Mouse (Mus musculus) cerebellum, postnatal 25 days (tissue): ENCODE measurements at regions not wholly inside any gene's neighbourhood (a gene's known extent, or its start where the extent isn't known, plus 50 kb on each side); places are given as distances from the start of the nearest gene placed in this dataset.
A peak's percentile ranks its signal among the peaks of the same experiment; 100 is the strongest.
"Not testable (repeated sequence)": the region's sequence is repeated elsewhere in the genome, so short reads cannot be mapped to it uniquely, and the experiment has no call there.

ENCODE experiments used
- DNase-seq, 2 experiments: peaks; one replicate each; pipeline ENCODE4 v3.0.0; 2021; ENCODE audit warnings: mixed read lengths in 2 of 2

DNA sequence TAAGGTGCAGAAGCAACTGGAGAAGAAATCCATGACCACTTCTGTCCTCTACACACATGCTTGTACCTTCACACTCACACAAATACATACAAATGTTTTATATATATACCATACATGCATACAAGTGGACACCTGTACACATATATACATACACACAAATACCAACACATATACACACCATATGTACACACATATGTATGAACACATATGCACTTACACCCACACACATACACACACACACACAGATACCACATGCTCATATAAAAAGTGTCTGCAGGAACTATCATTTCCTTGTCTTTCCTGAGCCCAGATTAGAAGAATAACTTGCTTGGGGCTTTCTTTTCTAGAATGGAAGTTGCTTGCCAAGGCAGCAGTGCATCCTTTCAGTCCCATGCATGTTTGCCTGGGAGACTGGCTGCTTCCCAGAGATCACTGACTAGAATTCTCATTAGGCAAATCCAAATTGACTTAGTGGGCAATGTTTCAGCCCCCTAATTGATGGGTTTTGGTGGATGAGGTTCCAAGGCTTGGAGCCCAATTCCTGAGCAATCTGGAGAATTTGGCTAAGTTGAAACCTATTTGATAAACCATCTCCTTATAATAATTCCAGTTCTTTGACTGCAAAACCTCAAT, 169.2 kb upstream of the Hddc2 start:
- no peak for DNase-seq

GRCm38 (mm10) chr10:31144489-31144872, 168.7 kb upstream of the Hddc2 start:
- DNase-seq: no peak

DNA sequence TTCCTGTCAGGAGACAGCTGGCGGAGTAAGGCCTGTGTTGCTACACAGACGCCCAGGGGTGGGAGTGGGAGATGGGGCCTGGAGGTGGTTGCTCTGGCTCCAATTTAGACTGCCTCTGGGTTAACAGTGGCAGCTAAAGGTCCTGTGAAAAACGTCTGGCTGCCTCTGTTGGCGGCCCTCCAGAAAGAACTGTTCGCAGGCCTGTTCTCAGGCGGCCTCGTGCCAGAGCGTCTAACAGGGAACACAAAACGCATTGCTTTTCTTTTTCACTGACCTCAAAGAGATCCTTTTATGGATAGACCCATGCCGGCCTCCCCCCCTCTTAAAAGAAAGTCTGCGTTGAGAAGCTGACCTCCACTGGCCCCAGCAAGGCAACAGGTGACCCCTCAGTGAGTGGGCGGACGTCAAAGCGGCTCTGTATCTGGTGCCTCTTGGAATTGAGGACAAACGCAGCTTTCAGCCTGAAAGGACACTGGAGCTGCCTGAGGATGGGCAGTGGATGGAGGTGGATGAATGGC, 140.0 kb upstream of the Hddc2 start:
- peak; percentile 19 to 47 for DNase-seq

DNA sequence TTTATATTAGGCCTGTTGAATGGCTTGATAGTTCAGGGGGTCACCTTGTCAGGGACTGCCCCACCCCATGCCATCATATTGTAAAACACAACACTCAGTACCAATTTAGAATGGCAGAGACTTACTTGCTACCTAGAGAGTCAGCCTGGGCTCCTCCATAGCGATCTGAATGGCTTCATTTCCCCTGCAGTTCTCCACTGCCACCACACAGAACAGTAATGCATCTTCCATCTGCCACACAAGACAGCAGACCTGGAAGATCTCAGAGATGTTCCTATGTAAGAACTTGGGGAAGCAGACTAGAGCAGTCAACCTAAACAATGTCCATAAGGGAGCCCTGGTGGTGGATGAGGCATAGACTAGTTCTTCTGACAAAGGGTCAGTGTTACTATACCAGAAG, 123.6 kb upstream of the Hddc2 start:
- no peak for DNase-seq

- not testable (repeated sequence) for DNase-seq
Measured at GRCm38 (mm10) chr10:31212164-31212563, 101.0 kb upstream of the Hddc2 start.

GRCm38 (mm10) chr10:31212778-31213454, 100.3 kb upstream of the Hddc2 start:
- DNase-seq: no peak

DNA sequence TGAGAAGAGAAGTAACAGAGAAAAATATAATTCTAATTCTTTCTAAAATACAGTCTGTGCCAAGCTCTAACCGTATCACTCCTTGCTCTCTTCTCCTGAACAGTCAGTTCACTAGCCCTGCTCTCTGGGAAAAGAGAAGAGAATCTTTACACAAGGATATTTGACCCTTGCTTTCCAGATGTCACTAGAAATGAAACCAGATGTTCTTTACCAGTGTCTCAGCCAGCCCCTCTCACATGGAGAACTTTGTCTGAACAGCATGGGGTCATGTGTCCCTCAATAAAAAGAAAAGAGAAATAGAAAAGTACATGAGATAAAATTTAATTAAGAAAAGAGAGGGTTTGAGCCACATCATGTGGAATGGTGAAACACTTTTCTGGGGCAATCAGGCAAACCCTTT, 91.3 kb upstream of the Hddc2 start:
- no peak for DNase-seq

DNA sequence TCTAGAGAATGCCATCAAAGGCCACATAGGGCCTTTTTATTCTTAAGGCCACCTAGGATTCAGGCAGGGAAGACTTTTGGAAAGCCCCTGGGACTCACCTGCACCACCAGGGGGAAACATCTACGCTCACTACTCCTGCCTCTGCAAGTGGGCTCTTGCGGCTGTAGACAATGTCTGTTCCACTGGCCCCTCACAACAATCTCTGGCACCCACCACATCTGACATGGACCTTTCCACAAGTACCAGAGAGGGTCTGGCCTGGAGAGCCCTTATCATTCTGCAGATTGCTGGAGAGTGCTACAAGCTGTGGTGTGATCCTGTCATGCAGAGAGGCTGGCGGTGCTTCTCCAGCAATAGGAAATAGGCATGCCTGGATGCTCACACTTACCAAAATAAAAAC, 84.1 kb upstream of the Hddc2 start:
- DNase-seq: no peak

GRCm38 (mm10) chr10:31242442-31242966, 70.7 kb upstream of the Hddc2 start:
- no peak for DNase-seq

DNA sequence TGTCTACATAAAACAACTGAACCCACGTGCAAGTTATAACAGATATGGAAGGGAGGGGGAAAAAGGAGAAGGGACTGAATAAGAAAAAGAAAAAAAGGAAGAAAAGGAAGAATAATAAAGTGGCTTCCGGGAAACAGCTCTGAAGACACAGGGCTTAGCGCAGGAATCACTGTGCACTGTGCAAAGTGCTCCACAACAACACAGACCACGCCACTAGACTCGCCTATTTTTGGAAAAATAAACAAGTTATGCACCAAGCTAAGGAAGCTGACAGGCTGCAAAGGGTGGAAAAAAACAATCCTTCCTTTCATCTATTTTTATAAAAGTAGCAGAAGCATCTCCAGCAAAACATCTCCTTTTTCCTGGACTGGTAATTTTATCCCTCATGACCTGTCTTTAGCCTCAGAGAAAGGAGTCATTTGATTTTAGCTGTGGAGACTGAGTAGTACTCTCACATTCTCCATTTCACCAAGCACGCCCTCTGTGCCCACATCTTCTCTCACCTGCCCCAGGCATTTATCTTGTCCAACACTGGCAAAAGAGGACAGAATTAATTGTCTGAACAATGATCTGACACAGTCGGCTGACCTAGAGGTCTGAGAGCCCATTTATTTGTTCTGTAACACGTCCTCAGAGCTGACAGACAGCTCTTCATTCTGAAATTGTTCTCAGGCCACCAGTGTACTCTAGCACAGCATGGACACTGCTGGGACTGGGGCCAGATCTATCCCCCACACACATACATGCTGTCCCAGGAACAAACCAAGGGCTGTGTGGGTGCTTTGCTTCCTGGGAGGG, 60.4 kb upstream of the Hddc2 start:
- no peak for DNase-seq

DNA sequence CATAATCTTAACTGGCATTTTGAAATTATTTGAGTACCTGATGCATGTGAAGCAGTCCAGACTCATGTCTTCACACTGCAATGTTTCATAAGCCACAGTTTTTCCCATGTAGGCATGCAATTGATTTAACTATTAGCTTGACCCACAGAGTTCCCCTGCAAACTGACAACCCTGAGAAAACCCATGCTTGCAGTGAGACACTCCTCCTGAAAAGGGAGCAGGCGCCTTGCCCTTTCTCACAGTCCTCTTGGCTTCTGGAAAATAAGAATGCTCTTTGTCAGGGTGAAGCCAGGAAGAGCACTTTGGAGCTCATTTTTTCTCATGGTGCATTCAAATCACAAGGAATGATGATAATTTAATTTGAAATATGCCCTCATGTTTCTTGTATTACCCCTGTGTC, 56.2 kb upstream of the Hddc2 start:
- no peak for DNase-seq

DNA sequence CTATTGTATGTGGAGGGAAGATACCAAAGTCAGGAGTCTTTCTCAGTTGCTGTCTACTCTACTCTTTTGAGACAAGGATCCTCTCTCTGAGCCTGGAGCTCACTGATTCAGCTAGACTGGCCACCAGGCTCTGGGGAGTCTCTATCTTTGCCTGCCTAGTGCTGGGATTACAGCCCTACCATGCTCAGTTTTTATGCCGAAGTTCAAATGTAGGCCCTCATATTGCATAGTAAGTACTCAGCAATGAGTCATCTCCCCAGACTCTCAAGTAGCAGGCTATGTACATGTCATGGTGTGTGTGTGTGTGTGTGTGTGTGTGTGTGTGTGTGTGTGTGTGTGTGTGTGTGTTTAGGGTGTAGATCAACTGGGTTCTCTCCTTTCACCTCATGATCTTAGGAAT, 55.6 kb upstream of the Hddc2 start:
- no peak for DNase-seq

GRCm38 (mm10) chr10:31260914-31261313, 52.3 kb upstream of the Hddc2 start:
- no peak for DNase-seq
